In the genomic region with DNA sequence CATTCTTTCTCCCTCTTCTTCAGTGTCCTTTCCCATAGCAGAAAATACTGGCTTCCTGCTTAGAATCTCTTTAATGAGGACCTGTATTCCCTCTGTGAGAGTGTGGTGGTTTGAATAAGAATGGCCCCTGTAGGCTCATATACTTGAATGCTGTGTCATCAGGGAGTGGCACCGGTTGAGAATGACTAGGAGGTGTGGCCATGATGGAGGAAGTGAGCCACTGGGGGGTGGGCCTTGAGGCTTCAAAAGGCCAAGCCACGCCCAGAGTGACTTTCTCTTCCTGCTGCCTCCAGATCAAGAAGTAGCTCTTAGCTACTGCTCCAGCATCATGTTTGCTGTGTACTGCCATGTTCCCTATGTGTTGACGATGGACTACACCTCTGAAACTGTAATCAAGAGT, we compare ENCODE assay signal across 17 mouse cellular contexts. TPM values are rescaled to one million over a fixed set of nuclear protein-coding genes. Genes with fewer than 3 reads are reported as not detected.
DNase-seq lines count a peak whose midpoint lies in the region; ATAC-seq and TF ChIP-seq lines count a peak whose summit lies in the region.
"Had no signal": no experiment of that assay in that cellular context is flagged by ENCODE, and none has a peak within 500 bp of the region (broad histone marks: within the 10 kb centered on the region; RNA-seq: fewer than 3 reads in every experiment).

No protein-coding gene starts in this region.

- no peaks in the 10 kb centered on the region for H3K36me3 ChIP-seq in E14TG2a.4 (ENCODE audit: insufficient read depth, low read length)
- no peaks in the 10 kb centered on the region for H3K36me3 ChIP-seq in liver, embryonic 12.5 days

- 47% methylated on average over 3 of the region's 3 CpGs for WGBS in liver, embryonic 12.5 days (ENCODE audit: insufficient replicate concordance)

- peak; percentile 67 for DNase-seq in 3134 (ENCODE audit: extremely low read depth, insufficient read length, low spot score)
- peak; percentile 20 for DNase-seq in c-Kit-positive CD71-positive TER-119-negative erythroid progenitor cells, embryonic 14.5 days (ENCODE audit: low read depth)
- DNase-seq in gastrocnemius, postnatal 4 days (ENCODE audit: low spot score in 2 of 2) = no peak
- no peak for DNase-seq in embryo, embryonic 10.5 days (ENCODE audit: low spot score)
- DNase-seq in right cerebral cortex, adult 2 months (ENCODE audit: low spot score in 2 of 2) = no peak
- no peak for DNase-seq in adrenal gland, adult 18-20 months (ENCODE audit: low spot score in 2 of 2)
- DNase-seq: adrenal gland, adult 8-10 months; gastrocnemius, postnatal 25 days; kidney, postnatal 14 days; lung, postnatal 4 days; right cerebral cortex, adult 18-20 months had no signal

- H3K27ac ChIP-seq in liver, embryonic 12.5 days = no peak overlapping the region
- H3K27ac ChIP-seq: embryonic facial prominence, embryonic 15.5 days; limb, embryonic 12.5 days had no signal

- ATAC-seq in liver, embryonic 12.5 days = 0 out of 2 replicates have a peak, but pooled peaks have one; percentile 21
- ATAC-seq: forebrain, embryonic 16.5 days; midbrain, embryonic 16.5 days had no signal

- peak overlapping the region; percentile 48; the same call in 1 of the 2 replicates for H3K4me3 ChIP-seq in E14TG2a.4 (replicated peaks; ENCODE audit: low read length)
- H3K4me3 ChIP-seq in liver, embryonic 12.5 days = no peak overlapping the region
- H3K4me3 ChIP-seq: embryonic facial prominence, embryonic 15.5 days; limb, embryonic 12.5 days had no signal

- peaks cover 15% of the 10 kb centered on the region for H3K27me3 ChIP-seq in E14TG2a.4 (ENCODE audit: insufficient read depth, low read length)
- no peaks in the 10 kb centered on the region for H3K27me3 ChIP-seq in liver, embryonic 12.5 days (replicated peaks)
- H3K27me3 ChIP-seq: embryonic facial prominence, embryonic 15.5 days; limb, embryonic 12.5 days had no signal

- no peak overlapping the region for H3K4me2 ChIP-seq in liver, embryonic 12.5 days
- H3K4me2 ChIP-seq: embryonic facial prominence, embryonic 15.5 days; limb, embryonic 12.5 days had no signal

- H3K9me3 ChIP-seq in E14TG2a.4 (ENCODE audit: low read length) = peaks cover 31% of the 10 kb centered on the region
- no peaks in the 10 kb centered on the region for H3K9me3 ChIP-seq in liver, embryonic 12.5 days (replicated peaks)
- H3K9me3 ChIP-seq: embryonic facial prominence, embryonic 15.5 days; limb, embryonic 12.5 days had no signal

- no peak overlapping the region for H3K9ac ChIP-seq in liver, embryonic 12.5 days
- H3K9ac ChIP-seq: embryonic facial prominence, embryonic 15.5 days; limb, embryonic 12.5 days had no signal

- TF ChIP-seq CTCF in E14TG2a.4 (conservative IDR thresholded peaks at IDR 0.05; ENCODE audit: low read length) = no peak

- H3K4me1 ChIP-seq in E14TG2a.4 (replicated peaks; ENCODE audit: low read depth, low read length) = peaks cover 20% of the 10 kb centered on the region
- no peaks in the 10 kb centered on the region for H3K4me1 ChIP-seq in liver, embryonic 12.5 days
- H3K4me1 ChIP-seq: embryonic facial prominence, embryonic 15.5 days had no signal

RNA-seq across cellular contexts. Expression of gene Kif26b, which starts 15.7 kb away (rescaled TPM):
- polyA plus RNA-seq in liver, embryonic 12.5 days (2016; fragmentation: Nextera tagmentation; extraction: Ambion mirVana) = 0.67 and 0.98 TPM in 2 replicates
- 1 to 10 TPM; 2.9 to 3.0 TPM for total RNA-seq in gastrocnemius, postnatal 4 days (2021)
- 1 to 10 TPM; 2.7 to 4.4 TPM for total RNA-seq in adrenal gland, adult 18-20 months (2021)

Comparison
In these comparisons a context has a peak if more than half of its experiments do, and no peak if none do; other contexts are left out.
1. DNase-seq: peak in 3134 (single experiment) and c-Kit-positive CD71-positive TER-119-negative erythroid progenitor cells, embryonic 14.5 days (single experiment); none in gastrocnemius, postnatal 4 days (0 of 2), embryo, embryonic 10.5 days (single experiment), right cerebral cortex, adult 2 months (0 of 2) and adrenal gland, adult 18-20 months (0 of 2).